Mouse (Mus musculus): ENCODE measurements around the gene S100a8.

Gene S100a8

DNA sequence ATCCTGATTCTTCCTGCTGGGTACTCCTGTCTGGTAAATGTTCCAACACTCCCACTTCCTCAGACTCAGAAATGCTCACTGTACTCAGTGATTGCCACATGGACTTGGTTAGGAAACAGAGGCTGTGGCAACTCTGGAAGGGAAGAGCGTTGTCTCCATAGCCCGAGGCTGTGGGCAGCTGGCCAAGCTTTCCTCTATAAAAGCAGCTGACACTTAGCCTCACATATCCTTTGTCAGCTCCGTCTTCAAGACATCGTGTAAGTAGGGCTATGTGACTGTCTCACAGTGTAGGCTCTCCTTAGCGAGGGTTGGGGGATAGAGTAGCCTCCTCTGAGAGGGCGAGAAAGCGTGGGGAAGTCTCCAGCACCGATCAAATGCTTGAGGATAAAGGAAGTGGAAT lies at the start of gene S100a8:
Gene S100a8 (plus strand): TSS at position 133 of the 400 bp plus-strand sequence.
- no peak for DNase-seq (ENCODE audit: low read depth in 2 of 2, low spot score in 2 of 2)

DNA sequence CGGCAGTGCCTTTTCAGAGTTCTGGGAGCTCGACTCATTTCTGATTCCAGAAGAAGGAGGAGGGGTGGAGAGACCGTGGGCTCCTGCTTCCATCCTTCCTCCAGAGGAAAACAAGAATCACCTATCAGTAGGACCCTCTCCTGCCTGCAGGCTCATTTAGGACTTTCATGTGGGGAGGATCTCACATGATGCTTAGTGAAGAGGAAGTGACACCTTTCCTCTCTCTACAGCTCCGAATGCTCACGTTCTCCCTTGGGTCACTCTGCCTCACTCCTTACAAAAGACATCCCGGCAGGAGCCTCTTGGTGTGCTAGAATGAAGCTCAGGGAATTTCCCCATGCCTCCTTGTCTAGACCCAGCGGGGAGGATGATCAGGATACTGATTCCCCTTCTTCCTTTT lies 47.2 kb upstream of the S100a8 start:
- DNase-seq (ENCODE audit: low read depth in 2 of 2, low spot score in 2 of 2), result no peak

DNA sequence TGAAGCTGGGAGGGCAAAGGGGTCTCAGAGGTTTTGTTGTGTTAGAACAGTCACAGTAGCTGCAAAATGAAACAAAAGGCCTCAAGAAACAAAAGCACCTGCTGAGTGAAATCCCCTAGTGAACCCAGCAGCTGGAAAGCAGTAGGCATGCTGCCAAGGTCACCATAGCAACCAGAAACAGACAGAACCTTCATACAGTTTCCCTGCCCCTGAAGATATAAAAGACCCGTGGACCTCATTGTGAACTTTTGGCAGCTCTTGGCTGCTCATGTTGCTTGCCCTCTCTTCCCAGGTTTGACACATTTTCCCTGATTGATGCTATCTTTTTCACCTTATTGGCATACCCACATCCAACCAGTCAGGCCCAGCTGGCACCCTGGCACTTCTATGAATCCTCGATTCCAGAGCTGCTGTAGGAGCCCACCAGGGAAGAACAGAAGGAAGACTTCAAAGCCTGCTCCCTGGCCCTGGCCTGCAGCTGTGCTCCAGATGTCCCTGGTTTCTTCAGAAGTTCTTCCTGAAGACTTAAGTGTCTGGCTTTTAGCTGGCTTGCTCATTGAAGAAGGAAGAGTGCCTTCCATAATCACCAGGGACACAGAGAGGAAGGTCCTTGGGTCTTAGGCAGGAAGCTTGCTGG lies 45.2 kb upstream of the S100a8 start:
- DNase-seq (ENCODE audit: low read depth in 2 of 2, low spot score in 2 of 2), result no peak

DNA sequence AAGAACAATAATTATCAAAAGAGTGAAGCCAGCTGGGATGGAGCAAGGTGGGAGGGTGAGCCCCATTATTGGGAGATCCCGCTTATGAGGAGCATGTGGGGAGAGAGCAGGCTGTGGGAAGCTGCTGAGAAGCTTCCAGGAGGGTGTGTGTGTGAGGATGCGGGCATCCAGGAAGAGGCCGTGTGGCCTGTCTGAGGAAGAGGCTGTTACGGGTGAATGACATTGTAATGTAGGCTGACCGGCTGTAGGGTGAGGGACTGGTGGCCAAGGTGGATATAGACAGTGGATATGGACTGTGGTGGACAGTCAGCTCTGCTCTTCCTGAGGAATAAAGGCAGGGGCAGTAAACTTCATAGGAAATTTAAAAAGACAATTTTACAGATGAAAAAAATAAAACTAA lies 43.3 kb upstream of the S100a8 start:
- DNase-seq (ENCODE audit: low read depth in 2 of 2, low spot score in 2 of 2), result no peak

DNA sequence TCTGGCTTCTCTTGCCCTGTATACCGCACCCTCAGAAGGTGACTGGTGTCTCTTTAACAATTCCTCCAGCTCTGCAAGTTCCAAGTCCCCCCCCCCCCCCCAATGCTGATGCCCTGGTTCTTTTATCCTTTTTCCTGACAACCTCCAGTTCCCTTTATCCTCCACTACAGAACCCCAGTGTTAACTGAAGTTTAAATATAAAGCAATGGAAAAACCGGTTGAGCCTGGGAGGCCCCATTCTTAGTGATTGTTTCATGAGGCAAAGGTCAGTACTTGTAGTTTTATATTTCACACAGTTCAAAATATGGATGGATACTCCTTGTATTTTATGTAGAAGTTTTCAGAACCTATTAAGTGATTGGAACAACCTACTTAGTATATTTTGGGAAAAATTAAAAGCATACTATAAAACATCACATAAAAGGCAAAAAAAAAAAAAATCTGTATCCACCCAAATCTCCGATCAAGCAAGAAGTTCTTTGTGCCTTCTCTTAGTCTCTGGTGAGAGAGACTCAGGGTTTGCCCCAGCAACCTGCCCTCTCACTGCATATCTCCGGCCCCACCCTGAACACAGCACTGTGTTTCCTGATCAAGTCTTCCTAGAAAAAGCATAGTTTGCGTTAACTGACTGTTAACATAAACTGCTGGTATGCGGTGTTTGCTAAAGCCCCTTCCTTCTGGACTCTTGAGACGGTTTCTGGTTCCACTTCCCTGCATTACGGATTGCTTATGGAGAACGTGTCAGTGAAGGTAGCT lies 42.3 kb upstream of the S100a8 start:
- DNase-seq (ENCODE audit: low read depth in 2 of 2, low spot score in 2 of 2), result no peak

DNA sequence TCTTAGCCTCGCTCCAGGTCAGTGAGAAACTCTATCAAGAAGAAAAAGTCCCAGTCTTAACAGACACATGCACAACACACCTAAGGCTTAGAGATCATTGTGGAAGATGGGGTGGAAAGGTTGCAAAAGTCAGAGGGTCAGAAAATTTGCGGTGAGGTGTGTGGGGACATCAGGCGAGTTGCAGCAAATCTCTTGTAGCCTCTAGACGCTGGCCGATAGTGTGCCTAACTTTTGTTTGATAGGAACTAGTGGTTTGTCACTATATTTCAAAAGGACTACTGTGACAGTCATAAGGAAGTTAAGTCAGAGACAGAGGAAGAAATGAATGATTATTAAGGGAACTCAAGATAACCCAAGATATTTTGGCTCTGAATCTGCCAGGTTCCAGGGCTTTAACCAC lies 41.4 kb upstream of the S100a8 start:
- DNase-seq (ENCODE audit: low read depth in 2 of 2, low spot score in 2 of 2), result no peak

DNA sequence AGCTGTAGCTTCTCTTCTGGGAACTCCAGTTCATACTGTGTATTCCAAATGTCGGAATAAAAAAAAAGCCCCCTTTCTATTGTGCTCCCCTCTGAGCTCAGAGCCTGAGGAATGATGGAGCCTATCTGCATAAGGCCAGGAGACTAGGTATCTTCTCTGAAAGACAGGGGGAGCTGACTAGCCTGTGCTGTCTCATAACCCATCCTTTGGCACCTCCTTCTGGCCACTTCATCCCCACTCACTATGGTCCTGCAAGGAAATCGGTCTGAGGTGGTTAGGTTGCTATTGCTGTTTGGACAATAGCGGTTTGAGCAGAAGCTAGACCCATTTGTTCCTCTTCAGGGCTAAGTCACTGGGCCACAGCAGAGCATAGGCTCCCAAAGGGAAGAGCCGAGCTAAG lies 41.0 kb upstream of the S100a8 start:
- DNase-seq (ENCODE audit: low read depth in 2 of 2, low spot score in 2 of 2), result no peak

DNA sequence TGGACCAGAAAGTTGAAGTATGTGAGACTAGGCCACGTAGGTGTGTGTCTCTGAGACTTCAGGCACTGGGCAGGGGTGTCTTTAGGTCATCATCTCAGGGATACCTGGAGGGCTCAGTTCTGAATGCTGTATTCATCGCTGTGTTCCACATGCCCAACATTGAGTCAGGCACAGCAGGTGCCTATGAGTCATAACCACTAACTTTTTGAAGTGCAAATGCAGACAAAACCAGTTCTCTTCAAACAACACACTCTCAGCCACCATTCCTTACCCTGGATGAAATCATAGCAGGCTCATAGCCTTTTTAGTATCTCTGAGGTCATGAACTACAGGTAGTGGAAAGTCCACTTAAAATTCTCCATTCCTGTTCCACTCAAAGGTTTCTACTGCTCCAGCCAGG lies 39.5 kb upstream of the S100a8 start:
- DNase-seq (ENCODE audit: low read depth in 2 of 2, low spot score in 2 of 2), result no peak

DNA sequence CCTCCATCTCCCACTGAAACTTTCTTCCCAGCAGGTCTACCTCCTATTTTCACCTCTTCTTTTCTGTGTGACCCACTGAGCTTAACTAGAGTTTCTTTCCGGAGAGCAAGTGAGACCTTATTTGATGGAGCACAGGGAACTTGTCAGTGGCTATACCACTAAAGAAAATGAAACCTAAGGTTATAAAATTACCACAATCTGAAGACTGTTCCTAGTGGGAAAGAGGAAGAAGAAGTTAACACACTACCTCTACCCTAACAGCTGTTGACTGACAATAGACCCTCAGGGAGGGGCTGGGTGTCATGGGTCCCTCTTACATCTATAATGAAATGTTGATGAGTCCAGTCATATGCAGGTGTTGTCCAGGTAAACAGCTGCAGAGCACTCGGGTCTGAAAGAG lies 36.8 kb upstream of the S100a8 start:
- no peak for DNase-seq (ENCODE audit: low read depth in 2 of 2, low spot score in 2 of 2)

DNA sequence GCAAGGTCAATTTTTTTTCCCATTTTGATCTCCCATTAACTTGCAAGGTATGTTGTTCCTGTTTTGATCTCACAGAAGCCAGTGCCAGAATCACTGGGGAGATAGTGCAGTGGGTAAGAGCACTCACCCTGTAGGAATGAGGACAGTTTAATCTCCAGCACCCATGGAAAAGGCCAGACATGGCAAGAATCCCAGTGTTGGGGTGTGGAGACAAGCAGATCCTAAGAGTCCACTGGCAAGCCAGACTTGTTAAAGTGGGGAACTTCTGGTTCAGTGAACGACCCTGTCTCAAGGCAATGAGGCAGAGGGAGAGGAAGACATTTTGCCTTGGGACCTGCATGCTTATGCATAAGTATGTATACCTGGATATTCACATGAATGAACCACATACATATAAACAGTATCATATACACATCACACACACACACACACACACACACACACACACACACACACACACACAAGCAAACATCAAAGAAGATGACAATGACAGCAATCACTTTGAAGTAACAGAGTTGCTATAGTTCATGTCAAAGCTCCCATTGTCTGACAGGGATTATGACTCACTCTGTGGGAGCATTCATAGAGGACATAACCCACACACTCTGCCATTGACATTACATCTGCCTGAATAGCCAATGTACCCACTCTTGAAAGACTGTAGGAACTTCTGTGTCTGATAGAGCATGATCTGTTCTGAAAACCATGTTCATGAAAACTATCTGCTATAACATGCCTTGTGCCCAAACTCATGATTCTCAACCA lies 30.1 kb upstream of the S100a8 start:
- DNase-seq (ENCODE audit: low read depth in 2 of 2, low spot score in 2 of 2), result no peak

DNA sequence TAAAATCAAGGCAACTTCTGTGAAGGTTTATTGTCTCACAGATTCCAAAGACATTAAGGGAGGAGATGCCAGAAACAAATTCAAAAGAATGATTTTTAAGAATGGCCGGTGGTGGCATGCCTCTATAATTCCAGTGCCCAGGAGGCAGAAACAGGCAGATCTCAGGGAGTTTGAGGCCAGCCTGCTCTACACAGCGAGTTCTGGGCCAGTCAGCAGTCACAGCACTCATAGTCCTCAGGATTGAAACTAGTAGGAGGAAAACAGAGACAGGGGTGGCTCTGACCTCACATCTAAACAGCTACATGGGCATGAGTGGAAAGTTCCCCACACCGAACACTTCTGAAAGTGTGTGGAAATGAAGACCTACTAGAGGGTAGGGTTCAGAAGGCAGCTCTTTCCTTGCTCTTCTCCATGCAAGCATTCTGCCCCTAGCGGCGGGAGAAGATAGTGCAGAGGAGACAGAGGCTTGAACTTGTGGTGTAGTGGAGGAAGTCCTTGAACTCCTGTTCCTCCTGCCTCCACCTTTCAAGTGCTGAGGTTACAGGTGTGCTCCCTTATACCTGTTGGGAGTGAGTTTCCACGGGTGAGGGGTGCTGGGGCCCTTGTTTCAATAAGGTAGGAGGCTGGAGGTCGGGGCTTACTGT lies 29.1 kb upstream of the S100a8 start:
- peak; percentile 38 to 48 for DNase-seq (ENCODE audit: low read depth in 2 of 2, low spot score in 2 of 2)

DNA sequence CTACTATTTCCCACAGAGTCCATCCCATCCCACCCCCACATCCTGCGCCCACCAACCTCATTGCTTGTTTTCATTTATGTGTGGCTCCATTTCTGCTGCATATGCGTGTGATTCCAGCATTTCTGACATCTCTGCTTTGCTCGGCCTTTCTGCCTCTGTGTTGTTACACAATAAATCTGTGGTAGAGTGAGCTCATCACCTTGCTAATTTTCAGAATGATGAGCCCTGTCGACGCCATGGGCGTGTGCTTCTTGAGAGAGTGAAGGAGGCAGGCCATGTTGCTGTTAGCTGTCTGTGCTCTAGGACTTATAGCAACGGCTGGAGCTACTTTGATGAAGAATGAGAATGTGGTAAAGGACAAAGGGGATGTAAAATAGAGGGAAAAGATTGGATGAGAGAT lies 27.8 kb upstream of the S100a8 start:
- no peak for DNase-seq (ENCODE audit: low read depth in 2 of 2, low spot score in 2 of 2)

DNA sequence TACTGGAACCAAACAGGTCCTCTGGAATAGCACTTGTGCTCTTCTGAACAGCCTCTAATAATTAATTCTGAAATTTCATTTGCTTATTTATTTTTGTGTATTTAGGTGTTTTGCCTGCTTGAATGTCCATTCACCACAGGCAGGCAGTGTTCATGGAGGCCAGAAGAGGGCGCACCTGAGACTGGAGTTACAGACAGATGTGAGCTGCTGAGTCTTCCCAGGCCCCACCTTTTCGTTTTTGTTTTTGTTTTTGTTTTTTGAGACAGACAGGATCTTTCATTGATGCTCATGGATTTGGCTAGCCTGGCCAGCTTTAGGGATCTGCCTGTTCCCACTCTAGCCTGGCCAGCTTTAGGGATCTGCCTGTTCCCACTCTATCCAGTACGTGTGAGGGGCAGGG lies 24.6 kb upstream of the S100a8 start:
- DNase-seq (ENCODE audit: low read depth in 2 of 2, low spot score in 2 of 2), result peak; percentile 20 to 37

DNA sequence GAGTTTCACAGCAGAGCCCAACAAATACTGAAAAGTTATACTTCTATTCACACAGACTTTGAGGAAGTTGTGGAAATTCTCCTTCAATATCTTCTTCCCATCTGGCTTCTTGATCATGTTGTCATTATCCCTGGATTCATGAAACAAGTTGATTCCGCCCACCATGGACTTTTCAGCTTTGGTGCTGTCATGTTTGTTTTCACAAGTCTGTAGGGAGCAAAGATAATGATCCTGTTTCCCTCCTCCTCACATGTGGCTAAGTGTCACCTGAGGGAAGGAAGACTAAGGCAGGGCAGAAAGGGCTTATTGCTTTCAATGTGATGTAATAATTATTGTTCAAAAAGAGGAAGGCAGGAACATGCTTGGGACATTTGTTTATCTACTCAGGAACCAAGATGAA lies 21.5 kb upstream of the S100a8 start:
- DNase-seq (ENCODE audit: low read depth in 2 of 2, low spot score in 2 of 2), result no peak

DNA sequence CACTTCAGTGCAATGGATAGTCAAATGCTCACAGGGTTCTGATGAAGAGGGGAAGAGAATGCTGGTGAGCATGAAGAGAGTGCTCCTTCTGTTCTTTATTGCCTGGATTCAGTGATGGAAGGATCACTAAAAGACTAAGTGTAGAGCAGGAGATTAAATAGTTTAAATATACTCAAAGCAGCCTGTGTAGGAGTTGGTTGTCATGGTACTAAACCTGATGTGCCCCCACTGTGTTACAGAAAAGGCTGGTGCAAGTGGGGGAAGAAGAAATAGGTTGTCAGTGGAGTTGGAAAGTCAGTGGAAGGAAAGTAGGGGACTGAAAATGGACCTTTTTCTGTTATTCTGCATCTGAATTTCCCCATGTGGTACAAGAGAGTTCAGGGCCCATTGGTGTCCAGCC lies 19.8 kb upstream of the S100a8 start:
- DNase-seq (ENCODE audit: low read depth in 2 of 2, low spot score in 2 of 2), result no peak

DNA sequence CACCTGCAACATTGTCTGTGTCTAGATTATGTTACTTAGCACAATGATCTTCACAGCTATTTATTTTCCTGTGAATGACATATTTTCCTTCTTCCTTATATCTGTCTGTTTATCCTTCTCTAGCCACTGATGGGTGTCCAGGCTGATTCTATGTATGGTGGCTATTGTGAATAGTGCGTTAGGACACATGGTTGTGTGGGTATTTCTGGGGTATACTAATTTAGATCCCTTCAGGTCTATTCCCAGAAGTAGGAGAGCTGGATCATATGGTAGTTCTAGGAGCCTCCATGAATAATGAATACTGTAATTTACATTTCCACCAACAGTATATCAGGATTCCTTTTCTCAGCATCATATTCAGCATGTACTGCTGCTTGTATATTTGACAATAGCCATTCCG lies 18.9 kb upstream of the S100a8 start:
- DNase-seq (ENCODE audit: low read depth in 2 of 2, low spot score in 2 of 2), result no peak

DNA sequence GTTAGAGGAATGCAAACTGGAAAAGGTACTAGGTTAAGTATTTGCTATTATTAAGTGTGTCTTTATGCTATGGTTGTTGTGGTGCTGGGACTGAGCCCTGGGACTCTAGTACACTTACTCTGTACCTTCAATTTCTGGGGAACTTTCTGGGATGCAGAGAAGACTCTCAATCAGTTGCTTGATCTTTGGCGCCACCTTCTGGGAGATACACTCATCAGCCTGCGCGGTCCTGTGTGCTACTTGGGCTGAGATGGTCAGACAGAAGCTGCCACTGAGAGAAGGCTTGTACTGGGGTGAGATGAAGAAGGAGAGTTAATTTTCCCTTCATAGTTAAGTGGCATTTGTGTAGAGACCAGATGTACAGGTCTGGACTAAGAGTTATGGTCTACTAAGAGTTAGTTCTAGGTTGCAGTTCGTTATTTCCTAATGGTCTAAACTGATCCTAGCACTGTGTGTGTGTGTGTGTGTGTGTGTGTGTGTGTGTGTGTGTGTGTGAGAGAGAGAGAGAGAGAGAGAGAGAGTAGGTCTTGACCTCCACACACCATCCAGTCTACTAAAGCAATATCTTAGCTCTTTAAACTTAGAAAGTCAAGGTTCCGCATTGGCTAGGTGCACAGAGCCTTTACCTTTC lies 15.8 kb upstream of the S100a8 start:
- peak; percentile 26 to 29 for DNase-seq (ENCODE audit: low read depth in 2 of 2, low spot score in 2 of 2)

DNA sequence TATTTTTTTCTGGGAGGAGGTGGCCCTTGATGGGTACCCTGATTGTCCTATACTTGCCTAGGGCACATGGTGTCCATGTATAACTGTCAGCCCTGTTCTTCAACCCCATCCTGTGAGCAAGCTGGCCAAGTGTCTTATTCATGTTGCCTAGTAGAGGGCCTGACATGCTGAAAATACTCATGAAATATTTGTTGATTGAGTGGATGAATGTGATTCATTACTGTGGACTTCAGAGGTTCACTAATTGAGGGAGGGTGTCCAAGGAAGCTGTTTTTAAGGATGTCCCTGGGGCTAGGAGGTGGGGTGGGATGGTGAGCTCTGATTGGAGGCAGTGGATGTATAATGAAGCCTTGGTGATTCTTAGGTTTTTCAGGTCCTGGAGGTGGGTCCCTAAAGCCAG lies 15.1 kb upstream of the S100a8 start, which contains the start of gene S100a7a:
Gene S100a7a (plus strand): TSS at position 301 of the 400 bp plus-strand sequence.
- no peak for DNase-seq (ENCODE audit: low read depth in 2 of 2, low spot score in 2 of 2)

DNA sequence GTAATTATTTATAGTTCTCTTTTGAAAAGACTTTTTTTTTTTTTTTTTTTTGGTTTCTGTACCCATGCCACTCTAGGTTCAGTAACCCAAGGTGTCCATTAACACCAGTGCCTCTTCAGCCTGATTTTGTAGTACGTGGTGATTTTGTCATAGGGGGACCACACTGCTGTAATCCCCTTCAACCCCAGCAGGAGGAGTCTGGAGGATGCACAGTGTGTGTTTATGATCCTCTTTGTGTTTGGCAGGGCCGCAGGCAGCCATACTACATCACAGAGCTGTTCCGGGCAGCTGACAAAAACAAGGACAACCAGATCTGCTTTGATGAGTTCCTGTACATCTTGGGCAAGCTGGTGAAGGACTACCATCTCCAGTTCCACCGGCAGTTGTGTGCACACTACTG lies 11.4 kb upstream of the S100a8 start:
- no peak for DNase-seq (ENCODE audit: low read depth in 2 of 2, low spot score in 2 of 2)

DNA sequence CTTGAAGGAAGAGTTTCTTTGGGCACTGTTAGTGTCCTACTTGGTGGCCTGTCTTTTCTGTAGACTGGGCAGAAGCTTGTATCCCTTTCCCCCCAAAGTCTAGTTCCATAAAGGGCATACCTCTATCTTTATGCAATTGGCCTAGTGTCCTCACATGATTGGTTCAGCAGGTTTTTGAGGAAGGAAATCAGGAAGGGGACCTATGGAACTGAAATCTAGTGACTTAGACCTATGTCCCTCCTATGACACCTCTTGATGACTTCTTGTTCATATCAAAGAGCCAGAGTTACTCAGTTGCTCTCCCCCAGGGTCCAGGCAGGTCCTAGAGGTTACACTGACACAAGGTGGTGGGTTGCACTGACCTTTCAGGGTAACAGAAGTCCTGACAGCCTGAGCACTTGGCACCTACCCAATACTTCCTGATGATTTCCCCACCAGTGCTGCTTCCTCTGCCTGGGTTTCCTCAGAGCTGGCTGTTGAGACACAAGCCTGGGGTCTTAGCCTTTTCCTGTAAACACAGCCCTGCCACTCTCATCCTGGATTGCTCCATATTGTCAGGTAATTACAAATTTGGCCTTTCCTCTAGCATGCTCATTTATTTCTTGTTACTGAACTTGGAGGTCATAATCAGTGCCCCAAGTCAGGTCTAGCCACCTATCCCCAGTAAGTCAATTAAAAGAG lies 9.3 kb upstream of the S100a8 start:
- DNase-seq (ENCODE audit: low read depth in 2 of 2, low spot score in 2 of 2), result no peak

DNA sequence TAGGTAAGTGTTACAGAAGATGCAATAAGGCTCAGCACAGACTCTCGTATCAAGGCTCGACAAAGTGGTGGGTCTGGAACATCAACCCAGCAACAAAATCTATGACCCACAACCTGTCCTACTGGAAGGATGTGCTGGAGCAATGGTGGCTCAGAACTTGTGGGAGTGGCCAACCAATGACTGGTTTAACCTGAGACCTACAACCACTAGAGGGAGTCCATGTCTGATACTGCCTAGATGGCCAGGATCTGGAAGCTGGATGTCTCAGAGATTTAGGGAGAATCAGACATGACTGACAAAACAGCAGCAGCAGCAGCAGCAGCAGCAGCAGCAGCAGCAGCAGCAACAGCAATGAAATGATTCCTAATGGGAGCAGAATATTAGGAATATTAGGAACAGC lies 4.6 kb upstream of the S100a8 start:
- no peak for DNase-seq (ENCODE audit: low read depth in 2 of 2, low spot score in 2 of 2)
